Mouse (Mus musculus): Measurements from ENCODE around the gene Haus5.

Haus5 gene

GRCm38 (mm10) chr7:30625530-30626384, 39.0 kb downstream of the Haus5 start, which contains the start of gene Cox6b1:
Cox6b1 (minus strand) TSS chr7:30626151.
- DNase-seq, result peak; percentile 87

GRCm38 (mm10) chr7:30619202-30619601, 45.6 kb downstream of the Haus5 start:
- DNase-seq, result peak; percentile 27

- no peak for DNase-seq
These were observed 46.1 kb downstream of the Haus5 start for GRCm38 (mm10) chr7:30618658-30619057.

GRCm38 (mm10) chr7:30615049-30615760, 49.6 kb downstream of the Haus5 start:
- no peak for DNase-seq

- no peak for DNase-seq
These were observed 50.3 kb downstream of the Haus5 start for GRCm38 (mm10) chr7:30614454-30614853.

GRCm38 (mm10) chr7:30613529-30614112, 51.2 kb downstream of the Haus5 start:
- DNase-seq, result peak; percentile 72

GRCm38 (mm10) chr7:30612654-30613402, 52.0 kb downstream of the Haus5 start, which contains the start of gene Upk1a:
Upk1a (minus strand) TSS chr7:30612847.
- no peak for DNase-seq

GRCm38 (mm10) chr7:30610043-30610442, 54.8 kb downstream of the Haus5 start:
- no peak for DNase-seq

- DNase-seq, result no peak
These were observed 56.3 kb downstream of the Haus5 start for GRCm38 (mm10) chr7:30608476-30608875.

GRCm38 (mm10) chr7:30607706-30608309, 57.0 kb downstream of the Haus5 start:
- peak; percentile 78 for DNase-seq

GRCm38 (mm10) chr7:30604944-30605343, 59.9 kb downstream of the Haus5 start:
- no peak for DNase-seq

- DNase-seq, result no peak
These were observed 60.4 kb downstream of the Haus5 start for GRCm38 (mm10) chr7:30604424-30604823.

All from lung, postnatal 14 days (tissue).